Mouse (Mus musculus): ENCODE data around the gene Rrp8.

The Rrp8 gene

DNA sequence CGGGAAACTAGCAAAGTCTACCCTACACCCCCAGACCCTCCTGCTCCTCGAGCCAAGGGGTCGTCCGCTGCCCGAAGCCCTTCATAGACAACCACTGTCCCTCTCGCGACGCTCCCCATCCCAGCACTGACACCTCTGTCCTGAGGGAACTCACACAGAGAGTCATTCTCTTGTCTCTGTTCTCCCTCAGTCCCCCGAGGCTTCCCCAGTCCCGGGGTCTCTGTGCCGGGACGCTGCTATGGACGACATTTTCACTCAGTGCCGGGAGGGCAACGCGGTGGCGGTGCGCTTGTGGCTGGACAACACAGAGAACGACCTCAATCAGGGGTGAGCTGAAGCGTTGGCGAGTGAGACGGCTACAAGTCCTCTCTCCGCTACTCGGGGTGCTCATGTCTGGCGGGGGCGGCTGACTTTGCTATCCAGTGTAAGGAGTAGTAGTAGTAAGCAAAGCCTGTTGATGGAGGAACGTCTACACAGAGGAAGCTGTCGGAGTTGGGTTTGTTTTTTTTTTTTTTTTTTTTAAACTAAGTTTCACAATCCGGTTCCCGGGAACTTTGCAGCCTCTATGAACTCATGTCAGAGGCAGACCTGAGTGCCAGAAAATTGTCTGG is at the start of gene Rrp8:
Gene Rrp8, minus strand, starts transcription at position 475 of the 611 bp plus-strand sequence.
- DNase-seq (ENCODE audit: low spot score): no peak

DNA sequence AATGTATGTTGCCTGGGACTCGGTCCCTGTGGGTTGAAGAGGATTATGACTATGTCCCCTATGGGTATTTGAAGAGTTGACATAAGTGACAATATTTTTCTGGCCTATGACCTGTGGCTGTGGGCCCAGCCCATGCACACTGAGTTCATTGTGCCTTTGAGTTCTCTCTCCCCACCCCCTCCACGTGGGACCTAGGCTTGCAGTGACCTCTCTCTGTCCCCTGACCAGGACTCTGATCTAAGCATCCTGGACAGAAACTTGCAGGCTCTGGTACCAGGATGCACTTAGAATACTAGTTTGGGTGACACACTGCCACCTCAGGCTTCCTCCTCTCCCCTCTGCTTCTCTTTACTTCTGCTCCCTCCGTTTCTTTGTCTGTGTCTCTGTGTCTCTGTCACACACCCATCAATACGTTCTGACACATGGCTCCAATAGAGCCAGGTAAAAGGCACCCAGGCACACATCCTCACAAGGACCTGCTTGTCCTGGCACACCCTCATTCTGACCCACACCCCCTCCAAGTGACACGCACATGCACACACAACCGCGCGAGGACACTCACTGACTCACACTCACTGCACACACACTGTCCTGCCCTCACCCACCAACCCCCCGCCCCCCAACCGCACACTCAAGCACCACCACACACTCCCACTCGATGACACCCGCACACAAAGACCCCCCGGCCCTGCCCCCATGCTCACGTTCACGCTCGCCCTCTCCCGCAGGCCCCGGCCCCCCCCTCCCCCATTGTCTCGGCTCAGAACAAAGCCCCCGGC is 49.5 kb upstream of the Rrp8 start:
- peak; percentile 46 for DNase-seq (ENCODE audit: low spot score)

DNA sequence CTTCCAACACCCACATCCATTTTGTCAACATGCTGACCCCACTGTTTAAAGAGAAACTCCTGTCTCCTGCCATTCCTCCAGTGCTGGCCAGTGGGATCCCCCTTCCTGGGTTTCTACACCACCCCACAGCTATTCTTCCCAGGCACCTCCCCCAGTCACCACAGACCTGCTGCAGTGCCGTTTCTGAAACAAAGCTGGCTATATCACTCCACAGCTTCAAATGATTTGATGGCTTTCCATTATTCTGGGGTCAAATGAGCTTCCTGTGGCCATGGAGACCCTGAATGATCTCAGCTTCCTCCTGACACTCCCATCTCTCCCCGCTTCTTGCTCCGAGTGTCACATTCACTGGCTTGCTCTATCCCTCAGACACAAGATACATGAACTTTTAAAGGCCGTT is 47.4 kb upstream of the Rrp8 start:
- no peak for DNase-seq (ENCODE audit: low spot score)

DNA sequence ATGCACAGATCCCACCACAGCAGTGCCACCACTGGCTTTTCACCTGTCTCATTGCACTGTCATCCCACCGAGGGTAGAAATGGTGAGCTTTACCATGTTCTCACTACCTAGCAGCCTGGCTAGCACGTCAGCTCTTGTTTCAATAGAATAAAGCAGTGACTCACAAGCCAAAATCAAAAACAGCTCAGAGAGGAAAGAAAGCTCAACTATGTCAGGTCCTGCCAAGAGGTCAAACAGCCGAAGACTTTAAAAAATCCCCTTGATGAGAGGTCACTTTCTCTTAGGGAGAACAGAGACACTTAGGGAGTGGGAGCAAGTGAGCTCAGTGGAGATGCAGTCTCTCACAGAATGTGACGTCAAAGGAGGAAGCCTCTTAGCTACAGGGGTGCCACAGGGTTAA is 46.7 kb upstream of the Rrp8 start:
- DNase-seq (ENCODE audit: low spot score): no peak

DNA sequence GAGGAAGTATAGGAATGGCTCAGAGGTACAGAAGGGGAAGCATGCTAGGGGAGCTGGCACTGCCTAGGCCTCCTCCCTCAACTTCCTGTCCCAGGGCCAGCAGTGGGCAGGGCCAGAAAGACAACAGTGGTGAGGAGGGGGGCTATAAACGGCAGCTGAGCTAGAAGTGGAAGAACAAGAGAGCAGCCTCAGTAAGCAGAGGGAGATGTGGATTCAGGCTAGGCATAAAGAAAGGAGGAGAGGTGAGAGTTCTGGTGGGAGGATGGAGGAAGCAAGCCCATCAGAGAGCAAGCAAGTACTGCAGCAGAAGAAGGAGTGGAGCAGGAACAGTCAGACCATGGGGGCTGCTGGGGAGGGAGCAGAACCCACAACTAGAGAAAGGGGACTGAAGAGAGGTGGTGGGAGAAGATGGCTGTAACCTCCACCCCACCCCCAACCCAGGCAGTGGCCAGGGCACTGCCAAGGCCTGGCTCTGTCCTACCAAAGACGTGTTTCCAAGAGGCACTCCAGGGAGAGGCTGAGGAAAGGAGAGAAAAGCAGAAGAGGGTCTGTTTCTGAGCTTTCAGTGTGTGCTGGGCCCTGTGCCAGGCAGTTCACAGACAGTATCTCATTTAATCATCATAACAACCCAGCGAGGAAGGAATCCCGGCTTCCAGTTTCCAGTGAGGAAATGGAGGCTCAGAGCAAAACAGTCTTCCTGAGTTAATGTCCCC is 41.5 kb upstream of the Rrp8 start:
- no peak for DNase-seq (ENCODE audit: low spot score)

DNA sequence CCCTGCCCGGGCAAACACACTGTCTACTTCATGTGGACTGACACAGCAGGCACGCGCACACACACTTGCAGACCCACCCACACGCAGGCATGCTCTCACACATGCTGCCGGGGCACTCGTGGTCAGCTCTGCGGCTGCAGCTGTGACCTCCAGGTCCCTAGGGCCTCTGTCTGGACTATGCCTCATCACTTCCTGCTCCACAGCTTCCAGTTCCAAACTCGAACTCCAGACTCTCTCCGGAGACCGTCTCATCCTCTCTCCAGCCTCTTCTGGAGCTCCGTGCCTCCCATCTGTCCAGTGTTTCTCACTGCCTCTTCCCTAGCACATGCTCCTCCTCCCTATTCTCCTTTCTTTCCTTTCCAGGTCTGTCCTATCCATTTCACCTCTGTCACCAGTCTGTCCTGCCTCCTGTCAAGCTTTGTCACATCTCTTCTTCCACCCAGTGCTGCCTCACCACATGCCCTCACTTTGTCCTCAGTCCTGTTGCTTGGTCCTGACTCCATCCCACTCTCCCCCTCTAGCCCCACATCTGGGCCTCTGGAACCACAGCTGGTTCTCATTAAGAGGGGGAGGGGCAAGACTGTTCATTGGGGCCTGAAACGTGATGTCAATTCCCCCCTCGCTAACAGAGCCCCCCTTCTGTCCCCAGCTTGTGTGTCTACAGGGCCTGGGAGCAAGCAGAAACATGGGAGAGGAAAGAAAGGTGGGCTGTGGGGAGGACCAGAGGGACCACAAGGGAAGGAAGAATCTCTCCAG is 40.8 kb upstream of the Rrp8 start:
- DNase-seq (ENCODE audit: low spot score): peak; percentile 30

DNA sequence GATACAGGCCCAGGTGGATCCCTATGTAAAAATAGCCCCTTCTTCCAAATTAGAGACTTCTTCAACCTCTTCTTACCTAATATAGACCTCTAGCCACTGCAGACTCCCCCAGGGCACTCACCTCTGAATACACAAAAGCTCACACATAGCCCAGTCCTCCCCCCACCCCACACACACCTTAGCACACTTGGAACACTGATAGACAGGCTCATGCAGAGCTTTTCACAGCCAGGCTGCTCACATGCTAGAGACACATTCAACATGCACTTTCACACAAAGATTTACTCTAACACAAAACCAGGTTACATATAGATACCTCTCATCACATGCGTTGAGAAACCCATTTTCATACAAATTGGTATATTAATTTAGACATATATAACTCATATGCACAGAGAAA is 40.1 kb upstream of the Rrp8 start:
- no peak for DNase-seq (ENCODE audit: low spot score)

DNA sequence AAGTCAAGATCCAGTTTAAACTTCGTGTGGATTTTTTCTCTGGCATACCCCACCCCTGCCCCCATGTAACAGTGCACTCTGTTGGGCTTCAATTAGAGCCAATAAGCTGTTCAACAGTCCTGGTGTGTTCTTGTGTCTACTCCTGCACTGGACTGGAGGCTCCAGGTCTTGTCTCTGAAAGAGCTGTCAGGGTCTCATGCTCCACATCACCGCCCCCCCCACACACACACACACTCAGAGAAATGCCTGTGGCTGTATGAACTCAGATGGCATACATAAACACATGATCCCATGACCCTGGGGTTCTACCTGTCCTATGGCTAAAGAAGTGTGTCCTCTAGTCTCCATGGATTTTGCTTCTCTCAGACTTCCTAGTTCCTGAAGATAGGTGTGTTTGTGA is 38.8 kb upstream of the Rrp8 start:
- DNase-seq (ENCODE audit: low spot score): no peak

DNA sequence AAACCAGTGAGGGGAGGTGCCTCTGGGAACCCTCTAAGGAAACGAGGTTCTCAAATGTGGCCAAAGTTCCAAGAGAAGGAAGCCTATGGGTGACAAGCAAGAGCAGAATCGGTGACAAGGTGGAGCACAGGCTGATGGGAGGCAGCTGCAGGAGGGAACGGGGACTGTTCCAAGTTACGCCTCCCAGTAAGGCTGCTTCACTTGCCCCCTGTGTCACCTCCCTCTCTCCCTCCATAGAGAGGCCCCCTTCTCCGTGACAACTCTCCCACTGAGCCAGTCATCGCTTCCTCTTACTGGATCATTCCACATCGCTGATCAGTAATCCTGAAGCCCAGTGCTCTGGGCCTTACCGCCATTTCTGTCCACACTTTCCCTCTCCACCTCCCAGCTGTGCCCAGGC is 37.5 kb upstream of the Rrp8 start:
- DNase-seq (ENCODE audit: low spot score): peak; percentile 60

DNA sequence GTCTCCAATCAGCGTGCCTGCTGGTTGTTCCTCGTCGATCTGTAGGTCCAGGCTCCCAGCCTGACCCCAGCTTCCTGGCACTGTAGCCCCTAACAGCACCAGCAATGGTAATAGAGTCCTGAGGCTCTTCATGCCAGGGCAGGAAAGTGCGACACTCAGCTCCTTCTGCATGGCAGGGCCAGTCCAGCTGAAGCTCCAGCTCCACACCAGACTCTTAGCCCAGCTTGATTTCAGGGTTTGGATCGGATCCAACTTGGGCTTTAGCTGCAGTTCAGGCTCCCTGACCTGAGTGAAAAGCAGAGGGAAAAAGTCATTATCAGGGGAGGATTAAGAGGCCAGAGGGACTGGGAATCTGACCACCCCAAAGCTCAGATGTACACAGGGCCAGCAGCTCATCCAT is 35.9 kb upstream of the Rrp8 start:
- no peak for DNase-seq (ENCODE audit: low spot score)

DNA sequence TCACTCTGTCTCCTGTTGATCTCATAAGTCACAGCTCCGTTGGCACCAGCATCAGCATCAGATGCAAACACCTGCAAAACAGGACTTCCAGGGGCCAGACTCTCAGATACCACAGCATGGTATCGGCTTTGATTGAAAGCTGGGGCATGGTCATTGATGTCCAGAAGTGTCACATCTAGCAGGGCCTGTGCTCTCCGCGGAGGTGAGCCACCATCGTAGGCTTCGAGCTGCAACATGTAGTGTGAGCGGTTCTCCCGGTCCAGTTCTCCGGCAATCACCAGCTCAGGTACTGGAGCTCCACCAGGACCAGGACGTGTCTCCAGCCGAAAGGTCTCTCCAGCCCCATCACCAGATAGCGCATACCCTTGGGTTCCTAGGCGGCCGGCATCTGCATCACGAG is 35.1 kb upstream of the Rrp8 start:
- DNase-seq (ENCODE audit: low spot score): no peak

DNA sequence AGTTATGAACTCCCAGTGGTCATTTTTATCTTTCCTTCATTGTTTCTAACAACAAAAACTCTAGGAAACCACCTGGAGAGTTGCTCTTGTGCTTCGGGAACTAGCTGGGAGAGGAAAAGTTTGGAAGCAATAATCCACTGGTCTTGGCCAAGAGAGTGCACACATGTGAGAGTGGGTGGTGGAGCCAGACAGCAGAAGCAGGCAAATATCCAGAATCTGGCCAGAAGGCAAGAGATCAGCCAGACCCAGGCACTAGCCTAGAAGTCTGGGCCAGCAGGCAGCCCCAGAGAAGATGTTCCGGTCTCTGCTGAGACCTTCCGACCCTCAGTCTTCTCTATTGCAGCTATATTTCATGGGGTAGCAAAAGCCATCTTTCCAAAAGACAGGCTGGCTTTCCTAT is 32.8 kb upstream of the Rrp8 start:
- DNase-seq (ENCODE audit: low spot score): no peak

DNA sequence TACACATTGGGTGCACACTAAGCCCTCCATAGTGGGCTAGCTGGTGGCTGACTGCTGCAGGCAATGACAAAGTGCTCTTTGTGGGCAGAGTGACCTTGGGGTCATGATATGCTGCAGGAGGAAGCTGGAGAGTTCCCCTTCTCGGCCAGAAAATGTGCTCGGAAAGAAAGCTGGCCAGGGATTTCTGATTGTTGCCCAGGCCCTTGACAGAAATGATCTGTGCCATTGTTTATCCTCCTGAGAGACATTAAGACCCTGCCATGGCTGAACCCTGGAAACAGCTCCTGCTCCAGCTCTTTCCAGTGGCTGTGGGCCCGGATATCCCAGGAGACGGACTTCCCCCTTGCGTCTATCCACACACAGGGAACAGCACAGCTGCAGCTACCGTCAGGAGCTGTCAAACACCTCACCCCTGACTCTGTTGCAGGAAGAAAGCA is 30.6 kb upstream of the Rrp8 start:
- DNase-seq (ENCODE audit: low spot score): no peak

DNA sequence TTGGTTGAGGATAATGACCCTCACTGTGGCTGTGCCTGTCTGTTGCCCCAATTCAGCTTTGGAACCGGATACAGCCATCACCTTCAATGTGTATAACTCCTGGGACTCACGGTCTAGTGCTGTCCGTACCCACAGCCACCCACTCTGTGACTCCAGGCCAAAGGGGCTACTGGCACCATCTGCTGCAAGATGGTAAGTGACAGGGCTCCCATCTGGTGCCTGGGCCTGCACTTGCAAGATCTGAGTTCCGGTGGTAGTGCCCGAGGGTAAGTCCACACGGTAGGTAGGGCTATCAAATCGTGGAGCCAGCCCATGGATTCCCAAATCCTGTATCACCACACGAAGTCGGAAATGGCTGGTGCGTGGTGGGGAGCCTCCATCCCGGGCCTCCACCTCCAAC is 27.1 kb upstream of the Rrp8 start:
- no peak for DNase-seq (ENCODE audit: low spot score)

DNA sequence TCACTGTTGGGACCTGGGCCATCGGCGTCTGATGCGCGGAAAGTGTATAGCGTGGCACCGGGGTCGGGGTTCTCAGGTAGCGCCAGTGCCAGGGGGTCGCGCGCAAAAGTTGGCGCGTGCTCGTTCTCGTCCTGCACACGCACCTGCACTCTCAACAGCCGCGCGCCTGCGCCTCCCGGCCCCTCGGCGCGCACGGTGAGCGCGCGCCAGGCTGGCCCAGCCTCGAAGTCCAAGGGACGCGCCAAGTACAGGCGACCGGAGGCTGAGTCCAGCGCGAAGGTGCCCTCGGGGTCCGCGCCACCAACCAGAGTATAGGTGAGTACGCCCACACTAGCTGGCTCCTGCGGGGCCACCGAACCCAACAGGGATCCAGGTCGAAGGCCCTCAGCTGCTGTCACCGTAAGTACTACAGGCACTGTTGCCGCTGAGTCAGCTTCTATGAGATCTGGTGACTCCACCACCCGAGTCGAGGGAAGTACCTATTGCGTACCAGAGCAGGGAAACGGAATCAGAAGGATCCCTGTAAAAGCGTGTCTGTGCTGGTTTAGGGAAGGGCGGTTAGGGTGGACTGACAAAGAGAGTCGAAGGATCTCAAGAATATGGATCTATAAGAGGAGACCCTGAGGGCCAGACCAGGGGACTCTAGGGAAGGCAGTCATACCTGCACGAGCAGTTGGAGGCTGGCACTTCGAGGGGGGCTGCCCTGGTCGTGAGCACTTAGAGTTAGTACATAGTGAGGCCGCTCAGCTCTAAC is 25.5 kb upstream of the Rrp8 start:
- DNase-seq (ENCODE audit: low spot score): no peak

DNA sequence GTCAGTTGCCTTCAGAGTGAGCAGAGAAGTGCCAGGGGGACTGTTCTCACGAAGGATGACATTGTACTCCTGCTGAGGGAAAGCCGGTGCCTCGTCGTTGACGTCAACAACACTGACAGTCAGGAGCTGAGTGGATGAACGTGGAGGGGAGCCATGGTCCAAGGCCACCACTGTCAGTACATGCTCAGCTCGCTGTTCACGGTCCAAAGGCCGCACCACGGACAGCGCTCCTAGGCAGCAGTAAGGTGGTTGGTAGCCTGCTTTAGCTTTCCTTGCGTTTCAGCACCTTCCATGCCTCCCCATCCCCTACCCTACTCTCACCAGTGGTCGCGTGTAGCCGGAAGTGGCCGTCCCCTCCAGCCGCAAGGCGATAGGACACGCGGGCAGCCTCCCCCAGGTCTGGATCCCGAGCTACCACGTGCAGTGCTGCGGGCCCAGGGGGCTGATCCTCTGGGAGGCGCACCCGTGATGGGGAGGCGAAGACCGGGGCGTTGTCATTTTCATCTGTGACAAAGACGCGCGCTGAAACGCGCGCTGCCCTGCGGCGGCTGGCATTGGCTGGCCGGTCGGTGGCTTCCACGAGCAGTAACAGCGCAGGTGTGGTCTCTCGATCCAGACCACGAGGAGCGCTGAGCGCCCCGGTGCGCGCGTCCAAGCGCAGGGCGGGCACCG is 24.8 kb upstream of the Rrp8 start:
- no peak for DNase-seq (ENCODE audit: low spot score)

DNA sequence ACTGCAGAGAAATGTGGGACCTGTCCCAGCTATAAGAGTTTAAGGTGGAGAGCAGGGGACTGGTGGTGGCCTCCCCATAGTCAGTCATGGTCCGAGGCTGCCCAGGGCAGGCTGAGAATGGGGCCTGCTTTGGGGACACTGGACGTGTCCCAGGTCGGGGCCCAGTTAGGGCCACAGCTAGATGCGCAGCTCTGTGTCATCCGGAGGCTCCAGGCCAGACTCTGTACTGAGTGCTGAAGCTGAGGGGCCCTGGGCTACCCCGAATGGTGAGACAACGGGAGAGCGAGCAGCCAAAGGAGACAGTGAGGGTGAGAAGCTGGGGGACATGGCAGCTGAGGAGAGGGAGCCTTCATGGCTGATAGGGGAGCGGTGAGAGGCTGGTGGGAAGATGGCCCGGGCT is 16.1 kb upstream of the Rrp8 start:
- DNase-seq (ENCODE audit: low spot score): no peak

DNA sequence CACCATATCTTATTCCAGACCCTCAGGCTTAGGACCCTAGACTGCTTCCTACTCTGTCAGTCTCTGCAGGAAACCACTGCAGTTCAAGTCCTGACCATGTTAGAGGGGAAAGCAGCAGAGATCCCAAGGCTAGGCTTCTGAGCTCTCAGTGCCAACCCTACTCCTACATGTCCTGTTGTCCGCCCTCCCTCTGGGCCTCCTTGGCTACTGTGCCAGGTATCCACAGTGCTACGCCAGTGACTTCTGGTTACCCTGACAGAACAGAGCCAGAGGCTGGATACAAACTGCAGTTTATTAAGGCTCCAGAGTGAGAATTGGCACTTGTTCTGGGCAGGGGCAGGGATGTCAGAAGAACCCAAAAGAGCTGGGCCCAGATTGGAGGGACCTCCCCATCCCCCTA is 15.5 kb upstream of the Rrp8 start:
- no peak for DNase-seq (ENCODE audit: low spot score)

DNA sequence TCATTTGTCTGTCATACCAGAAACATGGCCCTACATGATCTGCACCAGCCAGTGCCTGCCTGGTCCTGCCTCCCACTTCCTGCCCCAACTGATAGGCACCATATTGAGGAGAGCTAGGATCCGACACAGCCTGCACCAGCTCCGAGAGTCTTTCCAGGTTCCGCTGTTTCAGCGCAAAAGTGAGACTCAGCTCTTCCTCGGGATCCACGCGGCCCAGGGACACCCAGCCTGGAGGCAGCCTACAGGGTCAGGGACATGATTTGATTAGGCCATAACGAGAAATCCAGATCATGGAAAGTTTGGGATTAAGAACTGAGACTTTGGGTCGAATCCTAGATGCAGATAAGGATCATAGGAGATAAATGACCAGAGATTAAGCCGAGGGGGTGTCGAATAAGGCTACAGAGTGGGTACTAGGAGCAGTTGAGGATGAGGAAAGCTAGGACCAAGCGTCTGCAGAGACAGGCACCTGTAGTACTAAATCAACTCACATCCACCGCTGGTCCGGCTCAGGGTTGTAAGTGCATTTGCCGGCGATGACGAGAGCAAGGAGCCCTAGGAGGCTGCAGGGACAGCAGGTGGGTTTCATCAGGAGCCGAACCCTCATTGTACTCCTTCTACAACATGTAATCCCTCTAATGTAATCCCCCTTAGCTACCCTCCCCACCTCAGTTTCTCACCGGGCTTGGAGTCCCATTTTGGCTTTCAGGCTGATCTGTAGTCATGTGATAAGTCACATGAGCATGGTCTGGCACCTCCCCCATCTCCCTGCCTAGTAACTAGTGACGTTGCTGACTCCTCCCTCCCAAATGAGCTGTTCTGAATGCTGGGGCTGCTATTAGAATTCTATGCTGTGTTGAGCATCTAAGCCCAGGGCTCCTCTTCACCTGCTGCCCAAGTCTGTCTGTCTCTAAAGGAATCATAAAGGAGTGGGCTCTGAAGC is 14.6 kb upstream of the Rrp8 start, which contains the start of gene Tpp1:
Gene Tpp1, minus strand, starts transcription at position 745 of the 943 bp plus-strand sequence.
- DNase-seq (ENCODE audit: low spot score): peak; percentile 94

DNA sequence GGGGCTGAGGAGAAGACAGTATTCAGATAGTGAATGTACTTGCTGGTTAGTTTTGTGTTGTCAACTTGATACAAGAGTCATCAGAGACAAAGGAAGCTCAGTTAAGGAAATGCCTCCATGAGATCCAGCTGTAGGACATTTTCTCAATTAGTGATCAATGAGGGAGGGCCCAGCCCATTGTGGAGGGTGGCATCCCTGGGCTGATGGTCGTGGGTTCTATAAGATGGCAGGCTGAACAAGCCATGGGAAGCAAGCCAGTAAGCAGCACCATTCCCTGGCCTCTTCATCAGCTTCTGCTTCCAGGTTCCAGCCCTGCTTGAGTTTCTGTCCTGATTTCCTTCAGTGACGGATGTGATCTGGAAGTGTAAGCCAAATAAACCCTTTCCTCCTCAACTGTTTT is 10.6 kb upstream of the Rrp8 start:
- DNase-seq (ENCODE audit: low spot score): no peak
